Mouse (Mus musculus) thymus, adult 2 months (tissue): ENCODE results near the gene Ankrd11. TPM values are rescaled to one million over a fixed set of nuclear protein-coding genes. Genes with fewer than 3 reads are reported as not detected.

Source experiments
- DNase-seq: peaks from one replicate; pipeline ENCODE4 v3.0.0; 2021
- H3K27ac ChIP-seq: fragments of 200-500 bp; 2 replicates; pipeline ENCODE4 v1.5.1; 2012; ENCODE audit warnings: low read length, control low read depth; ENCODE audit not compliant: control insufficient read depth, insufficient read depth
- H3K27me3 ChIP-seq: fragments of 200-500 bp; 2 replicates; pipeline ENCODE4 v1.6.1; 2012; ENCODE audit warnings: mild to moderate bottlenecking, low read length, moderate library complexity, mixed read lengths; ENCODE audit not compliant: control insufficient read depth, insufficient read depth
- H3K36me3 ChIP-seq: fragments of 200-500 bp; 2 replicates; pipeline ENCODE4 v1.6.1; 2012; ENCODE audit warnings: mild to moderate bottlenecking, low read length, moderate library complexity; ENCODE audit not compliant: control insufficient read depth, insufficient read depth
- H3K4me1 ChIP-seq: fragments of 200-500 bp; replicated peaks from 2 replicates; pipeline ENCODE4 v1.6.1; 2012; ENCODE audit warnings: low read length; ENCODE audit not compliant: control insufficient read depth, insufficient read depth
- H3K4me3 ChIP-seq: fragments of 200-500 bp; 2 replicates; pipeline ENCODE4 v1.5.1; 2012; ENCODE audit warnings: mild to moderate bottlenecking, low read length, control low read depth, moderate library complexity; ENCODE audit not compliant: control insufficient read depth, insufficient read depth
- CTCF ChIP-seq: fragments of 200-500 bp; IDR thresholded peaks from 2 replicates; pipeline ENCODE4 v1.5.1; 2012; ENCODE audit warnings: mild to moderate bottlenecking, control low read depth, low read length, moderate library complexity, borderline replicate concordance; ENCODE audit not compliant: control insufficient read depth, poor library complexity, insufficient read depth; ENCODE audit errors: extremely low read depth
- POLR2A ChIP-seq: fragments of 200-500 bp; IDR thresholded peaks from 2 replicates; pipeline ENCODE4 v1.6.1; 2012; ENCODE audit warnings: mild to moderate bottlenecking, low read length, control low read depth, moderate library complexity; ENCODE audit not compliant: control insufficient read depth, poor library complexity, insufficient read depth; ENCODE audit errors: extremely low read depth
- WGBS: fragments of 180-500 bp; shearing (Covaris S2); methylation state at CpG from one replicate; pipeline ENCODE4 v1.1.7; 2018; 5-methylcytosine and 5-hydroxymethylcytosine counted together
- polyA plus RNA-seq: library from polyadenylated mRNA; depleted of rRNA; stranded (reverse); fragments of >200 nt; gene quantifications from 2 replicates; pipeline ENCODE4 v1.2.3, GENCODE M21; 2012

Ankrd11 gene
- polyA plus RNA-seq, 1 experiment: 118 TPM

- peaks cover 35% of the 10 kb centered on the region for H3K4me1 ChIP-seq
- no peak for DNase-seq
- no peak for TF ChIP-seq CTCF
- WGBS: 84% methylated on average over 5 of the region's 5 CpGs
- H3K4me3 ChIP-seq: no peak overlapping the region
- H3K36me3 ChIP-seq: no peaks in the 10 kb centered on the region
- no peak overlapping the region for H3K27ac ChIP-seq
- H3K27me3 ChIP-seq: no peaks in the 10 kb centered on the region
Observed at GRCm38 (mm10) chr8:122981646-122982045, 60.4 kb downstream of the Ankrd11 start.

- H3K27ac ChIP-seq: no peak overlapping the region
- H3K4me3 ChIP-seq: no peak overlapping the region
- DNase-seq: no peak
- peaks cover 24% of the 10 kb centered on the region for H3K4me1 ChIP-seq
- no peaks in the 10 kb centered on the region for H3K27me3 ChIP-seq
- WGBS: 20% methylated on average over 10 of the region's 10 CpGs
- TF ChIP-seq POLR2A (no peak), CTCF (no peak)
- H3K36me3 ChIP-seq: no peaks in the 10 kb centered on the region
Observed at GRCm38 (mm10) chr8:122979865-122980509, 62.1 kb downstream of the Ankrd11 start.

GRCm38 (mm10) chr8:122979424-122979823 lies 62.7 kb downstream of the Ankrd11 start:
- Histone ChIP-seq H3K27me3 (no peaks in the 10 kb centered on the region), H3K27ac (no peak overlapping the region), H3K4me3 (no peak overlapping the region), H3K36me3 (no peaks in the 10 kb centered on the region), H3K4me1 (peaks cover 23% of the 10 kb centered on the region)
- TF ChIP-seq POLR2A: no peak
- TF ChIP-seq CTCF: no peak
- 82% methylated on average over 3 of the region's 3 CpGs for WGBS
- no peak for DNase-seq

GRCm38 (mm10) chr8:122976046-122976445 lies 66.0 kb downstream of the Ankrd11 start:
- TF ChIP-seq CTCF (no peak), POLR2A (no peak)
- DNase-seq: no peak
- Histone ChIP-seq H3K4me1 (peaks cover 10% of the 10 kb centered on the region), H3K36me3 (peaks cover 3% of the 10 kb centered on the region; the same call in 1 of the 2 replicates), H3K4me3 (no peak overlapping the region), H3K27ac (no peak overlapping the region), H3K27me3 (no peaks in the 10 kb centered on the region)
- 71% methylated on average over 4 of the region's 4 CpGs for WGBS

- Histone ChIP-seq H3K27me3 (no peaks in the 10 kb centered on the region), H3K4me3 (no peak overlapping the region), H3K4me1 (no peaks in the 10 kb centered on the region), H3K27ac (no peak overlapping the region), H3K36me3 (peaks cover 3% of the 10 kb centered on the region; the same call in 1 of the 2 replicates)
- WGBS: 98% methylated on average over 3 of the region's 3 CpGs
- DNase-seq: no peak
- no peak for TF ChIP-seq POLR2A
- no peak for TF ChIP-seq CTCF
Observed at GRCm38 (mm10) chr8:122969964-122970620, 72.0 kb downstream of the Ankrd11 start.

GRCm38 (mm10) chr8:122968145-122968544 lies 73.9 kb downstream of the Ankrd11 start:
- WGBS: 86% methylated on average over 3 of the region's 3 CpGs
- no peaks in the 10 kb centered on the region for H3K27me3 ChIP-seq
- no peak for DNase-seq
- no peak overlapping the region for H3K27ac ChIP-seq
- H3K4me1 ChIP-seq: peaks cover 2% of the 10 kb centered on the region; the same call in 1 of the 2 replicates
- TF ChIP-seq POLR2A: no peak
- TF ChIP-seq CTCF: no peak
- no peak overlapping the region for H3K4me3 ChIP-seq
- H3K36me3 ChIP-seq: 0 out of 2 replicates have a peak, but pooled peaks cover 2% of the 10 kb centered on the region

- Histone ChIP-seq H3K27me3 (no peaks in the 10 kb centered on the region), H3K27ac (no peak overlapping the region), H3K4me3 (no peak overlapping the region), H3K36me3 (no peaks in the 10 kb centered on the region), H3K4me1 (peaks cover 10% of the 10 kb centered on the region)
- DNase-seq: no peak
- WGBS: 60% methylated on average over 3 of the region's 3 CpGs
- no peak for TF ChIP-seq POLR2A
- TF ChIP-seq CTCF: no peak
Observed at GRCm38 (mm10) chr8:122966638-122967037, 75.4 kb downstream of the Ankrd11 start.
